Mouse (Mus musculus): ENCODE data around the gene Tle3. TPM values are rescaled to one million over a fixed set of nuclear protein-coding genes. Genes with fewer than 3 reads are reported as not detected.

Gene Tle3
- total RNA-seq, 1 experiment, result 57.0 TPM

GRCm38 (mm10) chr9:61359741-61360140, 12.4 kb upstream of the Tle3 start:
- DNase-seq (ENCODE audit: low read depth, low spot score), result no peak
- Histone ChIP-seq H3K4me1 (ENCODE audit: control insufficient read depth in 2 of 2, insufficient read depth in 2 of 2, low read length in 2 of 2, poor library complexity in 1 of 2) (peaks cover 7 to 8% of the 10 kb centered on the region in 2 experiments; a peak in 1 of 4 replicates), H3K4me3 (ENCODE audit: insufficient read depth in 1 of 2, low read depth in 1 of 2, low read length in 2 of 2, poor library complexity in 1 of 2, severe bottlenecking in 1 of 2) (no peak overlapping the region), H3K36me3 (ENCODE audit: control insufficient read depth, insufficient read depth, low read length, poor library complexity, severe bottlenecking) (no peaks in the 10 kb centered on the region), H3K9me3 (ENCODE audit: control insufficient read depth, insufficient read depth, low read depth, low read length) (no peaks in the 10 kb centered on the region), H3K27ac (ENCODE audit: insufficient read depth, low read depth, low read length, poor library complexity, severe bottlenecking) (no peak overlapping the region), H3K9ac (ENCODE audit: insufficient read depth, low read depth, low read length, poor library complexity, severe bottlenecking) (no peak overlapping the region)
- no peak for TF ChIP-seq HCFC1 (IDR thresholded peaks at IDR 0.05; ENCODE audit: borderline replicate concordance, insufficient read depth, low read length)
- TF ChIP-seq MAFK (IDR thresholded peaks at IDR 0.05; ENCODE audit: insufficient read depth, low read depth, low read length), result no peak
- TF ChIP-seq ZC3H11A (IDR thresholded peaks at IDR 0.05; ENCODE audit: borderline replicate concordance, low read depth, low read length), result no peak
- TF ChIP-seq ZNF384 (IDR thresholded peaks at IDR 0.05; ENCODE audit: low read depth, low read length), result no peak
- TF ChIP-seq CHD2 (IDR thresholded peaks at IDR 0.05; ENCODE audit: low read depth, low read length), result no peak
- in situ Hi-C loops (cut with MboI; ENCODE audit: low sequenced_read_pairs in 2 of 2, unreplicated experiment in 2 of 2), result no loop called here

GRCm38 (mm10) chr9:61360163-61360562, 12.0 kb upstream of the Tle3 start:
- DNase-seq (ENCODE audit: low read depth, low spot score), result no peak
- H3K36me3 ChIP-seq (ENCODE audit: control insufficient read depth, insufficient read depth, low read length, poor library complexity, severe bottlenecking), result no peaks in the 10 kb centered on the region
- no peak overlapping the region for H3K4me3 ChIP-seq (ENCODE audit: insufficient read depth in 1 of 2, low read depth in 1 of 2, low read length in 2 of 2, poor library complexity in 1 of 2, severe bottlenecking in 1 of 2)
- peaks cover 7 to 8% of the 10 kb centered on the region in 2 experiments; a peak in 1 of 4 replicates for H3K4me1 ChIP-seq (ENCODE audit: control insufficient read depth in 2 of 2, insufficient read depth in 2 of 2, low read length in 2 of 2, poor library complexity in 1 of 2)
- in situ Hi-C loops (cut with MboI; ENCODE audit: low sequenced_read_pairs in 2 of 2, unreplicated experiment in 2 of 2), result no loop called here
- no peak for TF ChIP-seq CHD2 (IDR thresholded peaks at IDR 0.05; ENCODE audit: low read depth, low read length)
- TF ChIP-seq HCFC1 (IDR thresholded peaks at IDR 0.05; ENCODE audit: borderline replicate concordance, insufficient read depth, low read length), result no peak
- no peak for TF ChIP-seq MAFK (IDR thresholded peaks at IDR 0.05; ENCODE audit: insufficient read depth, low read depth, low read length)
- TF ChIP-seq ZC3H11A (IDR thresholded peaks at IDR 0.05; ENCODE audit: borderline replicate concordance, low read depth, low read length), result no peak
- no peak for TF ChIP-seq ZNF384 (IDR thresholded peaks at IDR 0.05; ENCODE audit: low read depth, low read length)
- H3K27ac ChIP-seq (ENCODE audit: insufficient read depth, low read depth, low read length, poor library complexity, severe bottlenecking), result no peak overlapping the region
- H3K9ac ChIP-seq (ENCODE audit: insufficient read depth, low read depth, low read length, poor library complexity, severe bottlenecking), result no peak overlapping the region
- H3K9me3 ChIP-seq (ENCODE audit: control insufficient read depth, insufficient read depth, low read depth, low read length), result no peaks in the 10 kb centered on the region

GRCm38 (mm10) chr9:61360727-61361631, 11.2 kb upstream of the Tle3 start:
- Histone ChIP-seq H3K4me1 (ENCODE audit: control insufficient read depth in 2 of 2, insufficient read depth in 2 of 2, low read length in 2 of 2, poor library complexity in 1 of 2) (peaks cover 11 to 13% of the 10 kb centered on the region in 2 experiments; a peak in 3 of 4 replicates), H3K9ac (ENCODE audit: insufficient read depth, low read depth, low read length, poor library complexity, severe bottlenecking) (peak overlapping the region; percentile 2; the same call in 1 of the 2 replicates), H3K9me3 (ENCODE audit: control insufficient read depth, insufficient read depth, low read depth, low read length) (no peaks in the 10 kb centered on the region), H3K27ac (ENCODE audit: insufficient read depth, low read depth, low read length, poor library complexity, severe bottlenecking) (peak overlapping the region; percentile 15; the same call in 1 of the 2 replicates), H3K36me3 (ENCODE audit: control insufficient read depth, insufficient read depth, low read length, poor library complexity, severe bottlenecking) (no peaks in the 10 kb centered on the region), H3K4me3 (ENCODE audit: insufficient read depth in 1 of 2, low read depth in 1 of 2, low read length in 2 of 2, poor library complexity in 1 of 2, severe bottlenecking in 1 of 2) (peak overlapping the region; percentile 26 to 27; a peak in 2 of 4 replicates)
- in situ Hi-C loops (cut with MboI; ENCODE audit: low sequenced_read_pairs in 2 of 2, unreplicated experiment in 2 of 2), result no loop called here
- no peak for DNase-seq (ENCODE audit: low read depth, low spot score)
- TF ChIP-seq MAFK (IDR thresholded peaks at IDR 0.05; ENCODE audit: insufficient read depth, low read depth, low read length), result no peak
- TF ChIP-seq CHD2 (IDR thresholded peaks at IDR 0.05; ENCODE audit: low read depth, low read length), result peak; percentile 57; the same call in 1 of the 2 replicates
- no peak for TF ChIP-seq HCFC1 (IDR thresholded peaks at IDR 0.05; ENCODE audit: borderline replicate concordance, insufficient read depth, low read length)
- TF ChIP-seq ZNF384 (IDR thresholded peaks at IDR 0.05; ENCODE audit: low read depth, low read length), result peak; percentile 98
- no peak for TF ChIP-seq ZC3H11A (IDR thresholded peaks at IDR 0.05; ENCODE audit: borderline replicate concordance, low read depth, low read length)

- DNase-seq (ENCODE audit: low read depth, low spot score), result no peak
- peaks cover 24 to 29% of the 10 kb centered on the region in 2 experiments for H3K4me1 ChIP-seq (ENCODE audit: control insufficient read depth in 2 of 2, insufficient read depth in 2 of 2, low read length in 2 of 2, poor library complexity in 1 of 2)
- no peak overlapping the region for H3K9ac ChIP-seq (ENCODE audit: insufficient read depth, low read depth, low read length, poor library complexity, severe bottlenecking)
- no peak for TF ChIP-seq ZC3H11A (IDR thresholded peaks at IDR 0.05; ENCODE audit: borderline replicate concordance, low read depth, low read length)
- TF ChIP-seq MAFK (IDR thresholded peaks at IDR 0.05; ENCODE audit: insufficient read depth, low read depth, low read length), result no peak
- no peak for TF ChIP-seq ZNF384 (IDR thresholded peaks at IDR 0.05; ENCODE audit: low read depth, low read length)
- no peak for TF ChIP-seq CHD2 (IDR thresholded peaks at IDR 0.05; ENCODE audit: low read depth, low read length)
- TF ChIP-seq HCFC1 (IDR thresholded peaks at IDR 0.05; ENCODE audit: borderline replicate concordance, insufficient read depth, low read length), result no peak
- in situ Hi-C loops (cut with MboI; ENCODE audit: low sequenced_read_pairs in 2 of 2, unreplicated experiment in 2 of 2), result no loop called here
- H3K9me3 ChIP-seq (ENCODE audit: control insufficient read depth, insufficient read depth, low read depth, low read length), result no peaks in the 10 kb centered on the region
- H3K4me3 ChIP-seq (ENCODE audit: insufficient read depth in 1 of 2, low read depth in 1 of 2, low read length in 2 of 2, poor library complexity in 1 of 2, severe bottlenecking in 1 of 2), result no peak overlapping the region
- H3K36me3 ChIP-seq (ENCODE audit: control insufficient read depth, insufficient read depth, low read length, poor library complexity, severe bottlenecking), result no peaks in the 10 kb centered on the region
- no peak overlapping the region for H3K27ac ChIP-seq (ENCODE audit: insufficient read depth, low read depth, low read length, poor library complexity, severe bottlenecking)
Observed at GRCm38 (mm10) chr9:61363194-61363593, 9.0 kb upstream of the Tle3 start.

All from ES-E14 (cell line).